Mouse (Mus musculus) kidney, adult 2 months (tissue): ENCODE data around the gene Otub1.

ENCODE experiments used
- CTCF ChIP-seq: fragments of 200-500 bp; conservative IDR thresholded peaks from 2 replicates; pipeline ENCODE4 v1.5.1; 2011; ENCODE audit warnings: low read depth, mild to moderate bottlenecking, control low read depth, low read length, moderate library complexity, mixed read lengths; ENCODE audit not compliant: insufficient read depth, insufficient read length
- POLR2A ChIP-seq: fragments of 200-500 bp; IDR thresholded peaks from one replicate; pipeline ENCODE4 v1.6.1; 2011; ENCODE audit warnings: low read depth, low read length, control low read depth

DNA sequence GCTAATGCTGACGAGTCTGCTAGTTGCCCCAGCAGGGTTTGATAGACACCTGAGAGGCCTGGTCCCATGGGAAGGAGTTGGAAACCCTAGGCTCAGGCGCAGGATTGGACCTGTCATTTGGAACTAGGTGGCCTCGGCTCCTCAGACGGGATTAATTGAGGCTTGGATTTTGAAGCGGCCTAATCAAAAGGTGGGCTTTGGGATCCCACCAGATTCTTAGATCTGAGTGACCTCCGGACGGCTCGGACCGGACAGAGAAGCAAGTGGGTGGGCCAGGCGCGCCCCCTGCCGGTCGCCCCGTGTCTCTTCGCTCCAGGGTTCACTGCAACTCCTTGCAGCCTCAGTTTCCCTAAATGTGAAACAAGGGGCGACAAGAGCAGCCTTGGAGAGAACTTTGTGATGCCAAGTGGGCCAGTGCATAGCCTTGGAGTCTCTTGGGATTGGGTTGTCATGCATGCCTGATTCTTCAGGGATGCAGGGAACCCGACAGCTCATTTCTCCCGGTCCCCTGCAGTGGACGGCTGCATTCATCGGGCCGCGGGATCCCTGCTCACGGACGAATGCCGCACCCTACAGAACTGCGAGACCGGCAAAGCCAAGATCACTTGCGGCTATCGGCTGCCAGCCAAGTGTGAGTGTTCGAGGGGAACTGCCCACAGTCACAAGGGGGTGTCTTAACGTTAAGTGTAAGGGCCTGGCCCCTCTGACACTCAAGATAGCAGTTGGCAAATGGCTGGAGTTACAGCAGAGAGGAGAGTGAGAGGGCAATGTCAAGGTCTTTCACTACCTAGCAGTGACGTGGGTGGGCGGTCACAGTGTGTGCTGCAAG is 10.0 kb downstream of the Otub1 start:
- TF ChIP-seq POLR2A: no peak
- peak; percentile 78 for TF ChIP-seq CTCF
